Mouse (Mus musculus) granulocyte monocyte progenitor cell, adult 5-6 weeks (primary cell): ENCODE measurements around the gene Gns. TPM values are rescaled to one million over a fixed set of nuclear protein-coding genes. Genes with fewer than 3 reads are reported as not detected.

Source experiments
- ATAC-seq: replicated peaks from 2 replicates; pipeline ENCODE4 v1.8.0; 2016; ENCODE audit warnings: mild to moderate bottlenecking, moderate TSS enrichment, inconsistent platforms; ENCODE audit not compliant: poor library complexity, severe bottlenecking
- total RNA-seq, 2 experiments: library from RNA; stranded (forward) in 1 of 2; stranded (reverse) in 1 of 2; fragments of 200-712, 200-1000 nt in 1 of 2; fragments of >200 nt in 1 of 2; fragmentation: Nextera tagmentation in 1 of 2; gene quantifications; 2 replicates each; pipeline ENCODE4 v1.2.3; 2014 to 2017

Gene Gns
- total RNA-seq, 2 experiments from 2014 or later, result 9.4 to 13.6 TPM

GRCm38 (mm10) chr10:121364306-121364705, 584 bp upstream of the Gns start:
- no peak for ATAC-seq

GRCm38 (mm10) chr10:121365781-121366272, 937 bp downstream of the Gns start:
- peak; percentile 79 for ATAC-seq

DNA sequence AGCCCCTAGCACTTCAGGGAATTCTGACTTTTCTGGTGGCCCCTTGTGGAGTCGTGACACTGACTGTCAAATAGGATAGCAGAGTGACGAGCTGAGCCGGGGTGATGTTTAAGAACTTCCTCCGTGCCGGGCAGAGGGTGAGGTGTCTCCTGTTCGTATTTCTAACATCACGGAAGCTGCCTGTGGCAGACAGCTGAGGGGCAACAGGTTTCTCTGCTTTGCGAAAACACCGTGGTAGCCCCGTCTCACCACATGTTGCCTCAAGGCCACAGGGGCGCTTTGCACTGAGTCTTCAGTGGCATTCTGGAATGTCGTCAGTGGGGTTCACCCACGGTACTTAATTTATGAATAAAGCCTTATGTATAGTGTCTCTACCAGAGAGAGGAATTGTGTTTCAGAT, 2.4 kb downstream of the Gns start:
- no peak for ATAC-seq

- no peak for ATAC-seq
These were observed 2.9 kb downstream of the Gns start for GRCm38 (mm10) chr10:121367780-121368179.

- ATAC-seq, result peak; percentile 14
These were observed 4.0 kb downstream of the Gns start for GRCm38 (mm10) chr10:121368783-121369465.

DNA sequence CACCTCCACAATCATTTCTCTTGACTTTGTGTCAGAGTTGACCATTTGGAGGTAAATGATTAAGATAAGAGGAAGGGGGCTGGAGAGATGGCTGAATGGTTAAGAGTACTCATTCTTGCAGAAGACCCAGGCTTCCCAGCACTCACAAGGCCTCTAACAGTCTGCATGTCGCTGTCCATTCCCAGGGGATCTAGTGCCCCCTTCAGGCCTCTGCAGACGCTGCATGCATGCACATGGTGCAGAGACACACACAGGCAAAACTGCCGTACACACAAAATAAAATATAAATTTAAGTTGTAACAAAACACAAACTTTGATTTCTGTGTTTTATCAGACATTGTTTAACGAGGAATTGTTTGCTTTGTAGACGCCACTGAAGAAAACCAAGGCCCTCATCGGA, 5.9 kb downstream of the Gns start:
- ATAC-seq, result no peak

- no peak for ATAC-seq
These were observed 9.1 kb downstream of the Gns start for GRCm38 (mm10) chr10:121374013-121374412.

- peak; percentile 85 for ATAC-seq
These were observed 10.1 kb downstream of the Gns start for GRCm38 (mm10) chr10:121374693-121375620.

DNA sequence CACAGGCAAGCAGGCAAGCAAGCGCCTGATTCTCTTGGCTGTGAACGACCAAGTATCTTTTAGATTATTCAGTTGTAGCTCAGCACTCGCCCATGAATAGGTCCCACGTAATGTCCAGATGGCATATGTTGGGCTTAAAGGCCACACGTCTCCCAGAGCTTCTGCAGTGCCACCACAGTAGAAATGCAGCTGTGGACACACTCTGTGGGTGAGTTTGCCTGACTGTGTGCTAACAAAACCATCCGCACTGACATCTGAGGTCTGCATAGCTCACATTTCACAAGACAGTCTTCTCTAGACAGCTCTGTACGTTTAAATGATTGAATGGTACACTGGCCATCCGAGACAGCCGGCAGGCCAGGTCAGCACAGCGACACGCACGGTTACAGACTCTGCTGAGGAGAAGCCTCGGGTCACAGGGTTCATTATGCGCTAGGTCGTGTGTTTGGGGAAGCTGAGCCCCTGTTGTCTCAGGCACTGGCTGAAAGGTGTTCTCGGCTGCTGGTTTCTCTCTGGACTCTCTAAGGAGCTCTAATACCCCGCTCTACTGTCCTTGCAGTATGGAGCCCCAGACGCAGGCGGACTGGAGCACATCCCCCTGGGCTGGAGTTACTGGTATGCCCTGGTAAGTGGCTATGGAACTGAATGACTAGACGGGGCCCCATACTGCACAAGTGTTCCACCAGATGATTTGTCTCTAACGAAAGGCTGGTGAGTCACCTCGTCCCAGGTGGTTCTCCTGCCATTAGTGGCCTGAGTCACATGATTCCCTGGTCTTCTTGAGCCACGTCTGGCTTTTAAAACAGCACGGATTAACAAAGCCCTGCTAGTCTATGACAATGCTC, 11.0 kb downstream of the Gns start:
- ATAC-seq, result 0 out of 2 replicates have a peak, but pooled peaks have one; percentile 5

DNA sequence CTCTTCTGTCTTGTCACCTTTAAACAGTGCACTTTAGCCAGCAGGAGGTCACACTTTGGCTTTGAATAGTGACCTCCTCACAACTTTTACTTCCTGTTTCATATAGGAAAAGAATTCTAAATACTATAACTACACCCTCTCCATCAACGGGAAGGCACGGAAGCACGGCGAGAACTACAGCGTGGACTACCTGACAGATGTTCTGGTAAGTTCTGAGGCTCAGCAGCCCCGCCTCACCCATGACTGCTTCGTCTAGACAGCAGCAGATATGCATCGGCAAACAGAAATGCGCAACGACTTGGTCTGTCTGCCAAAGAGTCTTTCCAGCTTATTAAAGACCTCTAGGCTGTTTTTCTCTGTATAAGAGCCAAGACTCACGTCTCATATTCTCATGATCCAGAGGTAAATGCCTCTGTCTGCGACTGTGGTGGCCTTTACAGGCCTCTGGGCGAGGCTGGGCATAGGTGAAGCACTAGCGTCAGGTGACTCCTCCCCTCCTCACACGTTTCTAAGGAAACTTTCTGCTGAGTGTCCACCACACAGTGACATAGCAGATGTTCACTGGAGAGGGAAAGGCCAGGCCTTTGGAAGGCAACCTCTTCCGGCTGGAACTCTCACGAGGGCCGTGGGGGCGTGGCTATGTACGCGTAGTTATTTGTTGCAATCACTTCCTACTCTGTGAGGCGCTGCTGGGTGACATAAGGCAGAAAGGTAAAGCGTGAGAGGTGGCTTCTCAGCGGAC, 11.8 kb downstream of the Gns start:
- ATAC-seq, result no peak

- no peak for ATAC-seq
These were observed 14.5 kb downstream of the Gns start for GRCm38 (mm10) chr10:121379387-121379786.

GRCm38 (mm10) chr10:121381280-121381679, 16.4 kb downstream of the Gns start:
- no peak for ATAC-seq

GRCm38 (mm10) chr10:121384710-121385109, 19.8 kb downstream of the Gns start:
- no peak for ATAC-seq

GRCm38 (mm10) chr10:121385695-121386094, 20.8 kb downstream of the Gns start:
- ATAC-seq, result no peak

- ATAC-seq, result no peak
These were observed 21.5 kb downstream of the Gns start for GRCm38 (mm10) chr10:121386347-121386746.

DNA sequence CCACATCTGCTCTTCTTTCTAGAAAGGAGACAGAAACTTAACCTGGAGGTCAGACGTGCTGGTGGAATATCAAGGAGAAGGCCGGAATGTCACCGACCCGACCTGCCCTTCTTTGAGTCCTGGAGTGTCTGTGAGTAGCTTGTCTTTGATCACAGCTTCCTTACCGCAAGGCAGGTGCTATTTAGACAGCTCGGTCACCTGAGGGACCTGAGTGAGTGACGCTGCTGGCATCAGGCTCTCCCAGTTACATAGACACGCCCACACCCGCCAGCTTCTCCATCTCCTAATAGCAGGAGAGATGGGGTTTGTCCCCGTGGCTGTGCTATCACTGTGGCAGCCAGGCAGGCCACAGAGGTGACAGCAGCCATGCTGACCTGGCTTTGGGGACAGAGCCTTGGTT, 25.7 kb downstream of the Gns start:
- ATAC-seq, result no peak

- no peak for ATAC-seq
These were observed 27.0 kb downstream of the Gns start for GRCm38 (mm10) chr10:121391901-121392300.

GRCm38 (mm10) chr10:121394270-121394669, 29.4 kb downstream of the Gns start:
- ATAC-seq, result no peak

- no peak for ATAC-seq
These were observed 30.0 kb downstream of the Gns start for GRCm38 (mm10) chr10:121394789-121395325.
